Mouse (Mus musculus) forebrain, embryonic 10.5 days (tissue): ENCODE measurements around the gene Dctn2. TPM values are rescaled to one million over a fixed set of nuclear protein-coding genes. Genes with fewer than 3 reads are reported as not detected.
"Not testable (repeated sequence)": the region's sequence is repeated elsewhere in the genome, so short reads cannot be mapped to it uniquely, and the experiment has no call there.

ENCODE experiments used
- DNase-seq: peaks from one replicate; pipeline ENCODE4 v3.0.0-alpha.2; 2017; ENCODE audit warnings: low spot score; ENCODE audit errors: extremely low spot score
- H3K27ac ChIP-seq: fragments of 300-500 bp; sonication (generic); 2 replicates; pipeline ENCODE4 v1.5.1; 2016; ENCODE audit warnings: mild to moderate bottlenecking
- H3K27me3 ChIP-seq: fragments of 300-500 bp; sonication (generic); 2 replicates; pipeline ENCODE4 v1.6.1; 2016; ENCODE audit warnings: mild to moderate bottlenecking; ENCODE audit not compliant: poor library complexity, severe bottlenecking
- H3K36me3 ChIP-seq: fragments of 300-500 bp; sonication (generic); replicated peaks from 2 replicates; pipeline ENCODE4 v1.6.1; 2016; ENCODE audit warnings: mild to moderate bottlenecking, moderate library complexity
- H3K4me1 ChIP-seq: fragments of 300-500 bp; sonication (generic); 2 replicates; pipeline ENCODE4 v1.6.1; 2016
- H3K4me3 ChIP-seq: fragments of 300-500 bp; sonication (generic); 2 replicates; pipeline ENCODE4 v1.5.1; 2016; ENCODE audit warnings: mild to moderate bottlenecking, moderate library complexity
- H3K9me3 ChIP-seq: fragments of 300-500 bp; sonication (generic); 2 replicates; pipeline ENCODE4 v1.6.1; 2016; ENCODE audit warnings: mild to moderate bottlenecking, moderate library complexity
- WGBS: fragments of 180-500 bp; shearing (Covaris S2); methylation state at CpG from one replicate; pipeline ENCODE4 v1.1.7; 2016; 5-methylcytosine and 5-hydroxymethylcytosine counted together
- polyA plus RNA-seq: library from polyadenylated mRNA; unstranded; fragments of >200 nt; fragmentation: Nextera tagmentation; extraction: Ambion mirVana; gene quantifications from 2 replicates; pipeline ENCODE4 v1.2.1, GENCODE M21; 2016

Dctn2 gene
- polyA plus RNA-seq, 1 experiment from 2014 or later = 206 TPM

GRCm38 (mm10) chr10:127314950-127315349 lies 48.8 kb downstream of the Dctn2 start:
- H3K9me3 ChIP-seq, DNase-seq, H3K36me3 ChIP-seq, H3K4me3 ChIP-seq, H3K27me3 ChIP-seq, H3K27ac ChIP-seq: not testable (repeated sequence)
- WGBS = 87% methylated on average over 1 of the region's 1 CpGs
- H3K4me1 ChIP-seq = peaks cover 12% of the 10 kb centered on the region

GRCm38 (mm10) chr10:127317277-127317676 lies 51.1 kb downstream of the Dctn2 start:
- Histone ChIP-seq H3K4me3 (no peak overlapping the region), H3K36me3 (no peaks in the 10 kb centered on the region), H3K4me1 (no peaks in the 10 kb centered on the region; the same call in 1 of the 2 replicates), H3K27me3 (peaks cover 12% of the 10 kb centered on the region), H3K9me3 (no peaks in the 10 kb centered on the region), H3K27ac (no peak overlapping the region)
- 84% methylated on average over 2 of the region's 2 CpGs for WGBS
- DNase-seq = no peak

- Histone ChIP-seq H3K9me3 (no peaks in the 10 kb centered on the region), H3K27me3 (peaks cover 19% of the 10 kb centered on the region), H3K36me3 (no peaks in the 10 kb centered on the region), H3K4me1 (no peaks in the 10 kb centered on the region), H3K4me3 (no peak overlapping the region), H3K27ac (no peak overlapping the region)
- no peak for DNase-seq
- 55% methylated on average over 4 of the region's 4 CpGs for WGBS
Measured at GRCm38 (mm10) chr10:127318009-127318408, 51.8 kb downstream of the Dctn2 start.

GRCm38 (mm10) chr10:127319969-127320368 lies 53.8 kb downstream of the Dctn2 start:
- 81% methylated on average over 7 of the region's 7 CpGs for WGBS
- no peak overlapping the region for H3K4me3 ChIP-seq
- peaks cover 39% of the 10 kb centered on the region for H3K27me3 ChIP-seq
- no peak for DNase-seq
- H3K36me3 ChIP-seq = no peaks in the 10 kb centered on the region
- H3K4me1 ChIP-seq = no peaks in the 10 kb centered on the region
- H3K27ac ChIP-seq = no peak overlapping the region
- H3K9me3 ChIP-seq = no peaks in the 10 kb centered on the region

- H3K4me3 ChIP-seq = no peak within 1 kb of the TSS
- H3K27ac ChIP-seq = no peak within 1 kb of the TSS
- 73% methylated on average over 3 of the region's 3 CpGs for WGBS
- H3K36me3 ChIP-seq = no peaks in the 10 kb centered on the region
- no peak for DNase-seq
- no peaks in the 10 kb centered on the region for H3K9me3 ChIP-seq
- H3K27me3 ChIP-seq = peaks cover 55% of the 10 kb centered on the region
- H3K4me1 ChIP-seq = peaks cover 13% of the 10 kb centered on the region
Measured at GRCm38 (mm10) chr10:127321621-127322020, 55.5 kb downstream of the Dctn2 start, which contains the start of gene Arhgap9. TSS of gene Arhgap9 (plus strand) at chr10:127321964.

GRCm38 (mm10) chr10:127322178-127322577 lies 56.0 kb downstream of the Dctn2 start:
- H3K4me3 ChIP-seq = no peak overlapping the region
- H3K36me3 ChIP-seq = no peaks in the 10 kb centered on the region
- peaks cover 61% of the 10 kb centered on the region for H3K27me3 ChIP-seq
- H3K9me3 ChIP-seq = 0 out of 2 replicates have a peak, but pooled peaks cover 2% of the 10 kb centered on the region
- peaks cover 18% of the 10 kb centered on the region for H3K4me1 ChIP-seq
- 66% methylated on average over 13 of the region's 13 CpGs for WGBS
- DNase-seq = no peak
- H3K27ac ChIP-seq = no peak overlapping the region

- peaks cover 66% of the 10 kb centered on the region for H3K27me3 ChIP-seq
- no peak overlapping the region for H3K4me3 ChIP-seq
- no peak overlapping the region for H3K27ac ChIP-seq
- DNase-seq = no peak
- WGBS = 83% methylated on average over 4 of the region's 4 CpGs
- peaks cover 18% of the 10 kb centered on the region for H3K4me1 ChIP-seq
- 0 out of 2 replicates have a peak, but pooled peaks cover 5% of the 10 kb centered on the region for H3K9me3 ChIP-seq
- no peaks in the 10 kb centered on the region for H3K36me3 ChIP-seq
Measured at GRCm38 (mm10) chr10:127322669-127323068, 56.5 kb downstream of the Dctn2 start.

- peaks cover 72% of the 10 kb centered on the region for H3K27me3 ChIP-seq
- no peak for DNase-seq
- H3K27ac ChIP-seq = no peak overlapping the region
- no peak overlapping the region for H3K4me3 ChIP-seq
- 0 out of 2 replicates have a peak, but pooled peaks cover 5% of the 10 kb centered on the region for H3K9me3 ChIP-seq
- WGBS = 75% methylated on average over 17 of the region's 17 CpGs
- peaks cover 18% of the 10 kb centered on the region for H3K4me1 ChIP-seq
- no peaks in the 10 kb centered on the region for H3K36me3 ChIP-seq
Measured at GRCm38 (mm10) chr10:127323131-127323855, 57.1 kb downstream of the Dctn2 start.

GRCm38 (mm10) chr10:127324495-127324894 lies 58.3 kb downstream of the Dctn2 start:
- Histone ChIP-seq H3K4me1 (peaks cover 18% of the 10 kb centered on the region), H3K4me3 (no peak overlapping the region), H3K9me3 (0 out of 2 replicates have a peak, but pooled peaks cover 5% of the 10 kb centered on the region), H3K27ac (no peak overlapping the region), H3K36me3 (no peaks in the 10 kb centered on the region), H3K27me3 (peaks cover 84% of the 10 kb centered on the region)
- peak; percentile 53 for DNase-seq
- 10% methylated on average over 7 of the region's 7 CpGs for WGBS

- no peak for DNase-seq
- 30% methylated on average over 14 of the region's 14 CpGs for WGBS
- Histone ChIP-seq H3K9me3 (0 out of 2 replicates have a peak, but pooled peaks cover 5% of the 10 kb centered on the region), H3K27me3 (peaks cover 94% of the 10 kb centered on the region), H3K4me3 (peak overlapping the region; percentile 52), H3K27ac (peak overlapping the region; percentile 2; the same call in 1 of the 2 replicates), H3K4me1 (peaks cover 18% of the 10 kb centered on the region), H3K36me3 (peaks cover 8% of the 10 kb centered on the region)
Measured at GRCm38 (mm10) chr10:127325454-127326016, 59.4 kb downstream of the Dctn2 start.

- under 1% methylated on average over 54 of the region's 54 CpGs for WGBS
- peak; percentile 44 for DNase-seq
- peaks cover 99% of the 10 kb centered on the region for H3K27me3 ChIP-seq
- H3K4me1 ChIP-seq = peaks cover 18% of the 10 kb centered on the region
- H3K4me3 ChIP-seq = peak overlapping the region; percentile 52
- H3K27ac ChIP-seq = peak overlapping the region; percentile 67; the same call in 1 of the 2 replicates
- 0 out of 2 replicates have a peak, but pooled peaks cover 5% of the 10 kb centered on the region for H3K9me3 ChIP-seq
- peaks cover 15% of the 10 kb centered on the region for H3K36me3 ChIP-seq
Measured at GRCm38 (mm10) chr10:127326017-127326801, 60.0 kb downstream of the Dctn2 start.

- H3K27me3 ChIP-seq = peaks cover 100% of the 10 kb centered on the region
- peaks cover 21% of the 10 kb centered on the region for H3K36me3 ChIP-seq
- 5% methylated on average over 29 of the region's 29 CpGs for WGBS
- peaks cover 18% of the 10 kb centered on the region for H3K4me1 ChIP-seq
- peak overlapping the region; percentile 67; the same call in 1 of the 2 replicates for H3K27ac ChIP-seq
- DNase-seq = peak; percentile 41
- peak overlapping the region; percentile 52 for H3K4me3 ChIP-seq
- H3K9me3 ChIP-seq = 0 out of 2 replicates have a peak, but pooled peaks cover 5% of the 10 kb centered on the region
Measured at GRCm38 (mm10) chr10:127326828-127327227, 60.7 kb downstream of the Dctn2 start.
